Mouse (Mus musculus) liver, postnatal 0 days (tissue): ENCODE data around the gene Rrm2.

Experiments used
- CTCF ChIP-seq: sonication (generic); IDR thresholded peaks from 2 replicates; pipeline ENCODE4 v1.5.1; 2016; ENCODE audit warnings: antibody characterized with exemption, low read depth
- EP300 ChIP-seq: IDR thresholded peaks from 2 replicates; pipeline ENCODE4 v1.6.1; 2016; ENCODE audit warnings: antibody characterized with exemption, low read depth, mild to moderate bottlenecking

GRCm38 (mm10) chr12:24723859-24724258, 15.8 kb downstream of the Rrm2 start:
- TF ChIP-seq EP300 (no peak), CTCF (no peak)
